Mouse (Mus musculus) spleen, adult 2 months (tissue): ENCODE results near the gene Ankfn1.

Experiments
- CTCF ChIP-seq: fragments of 200-500 bp; IDR thresholded peaks from 2 replicates; pipeline ENCODE4 v1.5.1; 2011; ENCODE audit warnings: mild to moderate bottlenecking, inconsistent platforms; ENCODE audit not compliant: insufficient read depth, insufficient read length, insufficient replicate concordance; ENCODE audit errors: extremely low read depth
- POLR2A ChIP-seq: fragments of 200-500 bp; IDR thresholded peaks from 2 replicates; pipeline ENCODE4 v1.6.1; 2011; ENCODE audit warnings: low read depth, low read length, inconsistent platforms

- TF ChIP-seq CTCF (no peak), POLR2A (no peak)
These were observed 322.8 kb downstream of the Ankfn1 start for GRCm38 (mm10) chr11:89454702-89455101.
